9 mouse cellular contexts compared by ENCODE assay signal in genomic region chr4:57064830-57065229, GRCm38 (mm10).
DNase-seq lines count a peak whose midpoint lies in the region; ATAC-seq and TF ChIP-seq lines count a peak whose summit lies in the region.
"Had no signal": no experiment of that assay in that cellular context is flagged by ENCODE, and none has a peak within 500 bp of the region (broad histone marks: within the 10 kb centered on the region; RNA-seq: fewer than 3 reads in every experiment).

No protein-coding gene starts in this region.

- no peak overlapping the region for H3K9ac ChIP-seq in hindbrain, embryonic 15.5 days
- no peak overlapping the region for H3K9ac ChIP-seq in midbrain, embryonic 12.5 days (replicated peaks)
- no peak overlapping the region for H3K9ac ChIP-seq in kidney, embryonic 15.5 days

- WGBS in hindbrain, embryonic 15.5 days: 7% methylated on average over 2 of the region's 2 CpGs
- 2% methylated on average over 2 of the region's 2 CpGs for WGBS in midbrain, embryonic 12.5 days
- 13% methylated on average over 2 of the region's 2 CpGs for WGBS in kidney, embryonic 15.5 days

- no peaks in the 10 kb centered on the region for H3K9me3 ChIP-seq in E14TG2a.4 (ENCODE audit: low read length)
- no peaks in the 10 kb centered on the region for H3K9me3 ChIP-seq in hindbrain, embryonic 15.5 days
- no peaks in the 10 kb centered on the region for H3K9me3 ChIP-seq in midbrain, embryonic 12.5 days
- no peaks in the 10 kb centered on the region for H3K9me3 ChIP-seq in kidney, embryonic 15.5 days (replicated peaks)

- TF ChIP-seq CTCF in E14TG2a.4 (conservative IDR thresholded peaks at IDR 0.05; ENCODE audit: low read length): no peak

- ATAC-seq in hindbrain, embryonic 15.5 days (ENCODE audit: low FRiP score, low read depth): 0 out of 2 replicates have a peak, but pooled peaks have one; percentile 25
- ATAC-seq in midbrain, embryonic 12.5 days (ENCODE audit: low FRiP score, low read depth): peak; percentile 57; the same call in 1 of the 2 replicates
- no peak for ATAC-seq in kidney, embryonic 15.5 days (replicated peaks; ENCODE audit: low FRiP score)

- peaks cover 49% of the 10 kb centered on the region for H3K4me1 ChIP-seq in E14TG2a.4 (replicated peaks; ENCODE audit: low read depth, low read length)
- H3K4me1 ChIP-seq in hindbrain, embryonic 15.5 days (replicated peaks): peaks cover 6% of the 10 kb centered on the region
- H3K4me1 ChIP-seq in midbrain, embryonic 12.5 days: peaks cover 19% of the 10 kb centered on the region
- peaks cover 9% of the 10 kb centered on the region for H3K4me1 ChIP-seq in kidney, embryonic 15.5 days

- DNase-seq in cerebellum, adult 11-12 months: peak; percentile 45
- no peak for DNase-seq in cerebellum, adult 9-10 months
- no peak for DNase-seq in adrenal gland, adult (ENCODE audit: inconsistent age in 2 of 2, low spot score in 1 of 2)
- DNase-seq in adrenal gland, postnatal 25 days: no peak

- H3K27me3 ChIP-seq in E14TG2a.4 (ENCODE audit: insufficient read depth, low read length): no peaks in the 10 kb centered on the region; the same call in 1 of the 2 replicates
- H3K27me3 ChIP-seq in hindbrain, embryonic 15.5 days: no peaks in the 10 kb centered on the region
- no peaks in the 10 kb centered on the region for H3K27me3 ChIP-seq in midbrain, embryonic 12.5 days
- H3K27me3 ChIP-seq in kidney, embryonic 15.5 days: no peaks in the 10 kb centered on the region

- no peak overlapping the region for H3K27ac ChIP-seq in hindbrain, embryonic 15.5 days (replicated peaks)
- no peak overlapping the region for H3K27ac ChIP-seq in midbrain, embryonic 12.5 days (replicated peaks)
- no peak overlapping the region for H3K27ac ChIP-seq in kidney, embryonic 15.5 days

- no peak overlapping the region for H3K4me2 ChIP-seq in hindbrain, embryonic 15.5 days
- H3K4me2 ChIP-seq in midbrain, embryonic 12.5 days (replicated peaks): no peak overlapping the region
- no peak overlapping the region for H3K4me2 ChIP-seq in kidney, embryonic 15.5 days

- H3K4me3 ChIP-seq in E14TG2a.4 (replicated peaks; ENCODE audit: low read length): peak overlapping the region; percentile 49
- H3K4me3 ChIP-seq in hindbrain, embryonic 15.5 days: no peak overlapping the region
- no peak overlapping the region for H3K4me3 ChIP-seq in midbrain, embryonic 12.5 days
- H3K4me3 ChIP-seq in kidney, embryonic 15.5 days (replicated peaks): no peak overlapping the region
- H3K4me3 ChIP-seq: myocyte had no signal

- H3K36me3 ChIP-seq in E14TG2a.4 (ENCODE audit: insufficient read depth, low read length): no peaks in the 10 kb centered on the region
- no peaks in the 10 kb centered on the region for H3K36me3 ChIP-seq in hindbrain, embryonic 15.5 days
- H3K36me3 ChIP-seq in midbrain, embryonic 12.5 days: no peaks in the 10 kb centered on the region
- no peaks in the 10 kb centered on the region for H3K36me3 ChIP-seq in kidney, embryonic 15.5 days
